Mouse (Mus musculus): ENCODE data around the gene Rad1. TPM values are rescaled to one million over a fixed set of nuclear protein-coding genes. Genes with fewer than 3 reads are reported as not detected.
"Not testable (repeated sequence)": the region's sequence is repeated elsewhere in the genome, so short reads cannot be mapped to it uniquely, and the experiment has no call there.

Gene Rad1
- polyA plus RNA-seq, 1 experiment from 2014 or later: 15.3 TPM

DNA sequence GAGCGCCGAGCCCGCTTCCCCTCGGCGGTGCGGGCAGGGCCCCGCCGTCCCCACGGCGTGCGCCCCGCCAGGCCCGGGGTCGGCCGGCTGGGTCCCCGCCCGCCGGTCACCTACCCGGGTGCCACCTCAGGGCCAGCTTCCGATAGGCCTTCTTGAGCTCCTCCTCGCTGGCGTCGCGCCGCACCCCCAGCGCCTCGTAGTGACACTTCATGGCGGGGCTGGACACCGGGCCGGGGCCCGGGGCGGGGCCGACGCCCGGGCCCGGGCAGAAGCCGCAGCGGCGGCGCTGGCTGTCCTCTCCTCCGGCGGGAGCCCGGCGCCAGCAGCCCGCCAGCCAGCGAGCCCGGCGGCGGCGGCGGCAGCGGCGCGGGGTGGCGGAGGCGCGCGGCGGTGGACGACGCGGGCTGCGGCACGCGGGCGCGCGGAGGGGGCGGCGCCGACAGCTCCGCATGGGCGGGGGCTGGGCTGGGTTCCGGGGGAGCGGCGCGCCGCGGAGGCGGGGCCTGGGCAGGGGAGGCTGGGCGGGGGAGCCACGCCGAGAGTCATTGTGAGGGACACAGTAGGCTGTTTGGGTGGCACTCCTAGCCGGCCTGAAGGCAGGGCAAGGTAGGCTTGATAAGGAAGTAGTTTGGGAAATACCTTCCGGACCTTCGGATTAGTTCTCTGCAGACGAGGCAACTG is 15.5 kb upstream of the Rad1 start, which contains the start of gene Dnajc21:
Gene Dnajc21 (minus strand): TSS at position 366 of the 681 bp plus-strand sequence.
- H3K27me3 ChIP-seq: no peaks in the 10 kb centered on the region
- H3K27ac ChIP-seq (replicated peaks): peak within 1 kb of the TSS; percentile 78
- peaks cover 28% of the 10 kb centered on the region for H3K4me1 ChIP-seq (replicated peaks)
- peak; percentile 97 for ATAC-seq (ENCODE audit: insufficient read depth)
- H3K36me3 ChIP-seq (replicated peaks): peaks cover 4% of the 10 kb centered on the region
- H3K4me2 ChIP-seq: peak within 1 kb of the TSS; percentile 98
- peak within 1 kb of the TSS; percentile 72 for H3K9ac ChIP-seq
- no peaks in the 10 kb centered on the region for H3K9me3 ChIP-seq (replicated peaks)
- under 1% methylated on average over 62 of the region's 87 CpGs for WGBS (ENCODE audit: insufficient replicate concordance)
- H3K4me3 ChIP-seq (replicated peaks): peak within 1 kb of the TSS; percentile 76

GRCm38 (mm10) chr15:10470941-10471340 is 14.9 kb upstream of the Rad1 start:
- no peak for ATAC-seq (ENCODE audit: insufficient read depth)
- Histone ChIP-seq H3K9me3 (replicated peaks) (no peaks in the 10 kb centered on the region), H3K27ac (replicated peaks) (peak overlapping the region; percentile 41; the same call in 1 of the 2 replicates), H3K4me3 (replicated peaks) (peak overlapping the region; percentile 76), H3K4me1 (replicated peaks) (peaks cover 28% of the 10 kb centered on the region), H3K27me3 (no peaks in the 10 kb centered on the region), H3K36me3 (replicated peaks) (peaks cover 10% of the 10 kb centered on the region), H3K9ac (peak overlapping the region; percentile 72; the same call in 1 of the 2 replicates), H3K4me2 (peak overlapping the region; percentile 98)
- WGBS (ENCODE audit: insufficient replicate concordance): 39% methylated on average over 3 of the region's 3 CpGs

GRCm38 (mm10) chr15:10486365-10486839 is 584 bp downstream of the Rad1 start:
- Histone ChIP-seq H3K4me1 (replicated peaks) (peaks cover 23% of the 10 kb centered on the region), H3K4me2 (peak overlapping the region; percentile 80), H3K36me3 (replicated peaks) (peaks cover 40% of the 10 kb centered on the region), H3K9ac (peak overlapping the region; percentile 84), H3K9me3 (replicated peaks) (no peaks in the 10 kb centered on the region), H3K27me3 (no peaks in the 10 kb centered on the region), H3K27ac (replicated peaks) (peak overlapping the region; percentile 72), H3K4me3 (replicated peaks) (peak overlapping the region; percentile 79)
- WGBS (ENCODE audit: insufficient replicate concordance): 1% methylated on average over 18 of the region's 18 CpGs
- ATAC-seq (ENCODE audit: insufficient read depth): peak; percentile 45

GRCm38 (mm10) chr15:10487246-10487645 is 1.4 kb downstream of the Rad1 start:
- Histone ChIP-seq H3K4me1 (replicated peaks) (peaks cover 23% of the 10 kb centered on the region), H3K4me2 (peak overlapping the region; percentile 80), H3K9me3 (replicated peaks) (no peaks in the 10 kb centered on the region), H3K27ac (replicated peaks) (no peak overlapping the region), H3K36me3 (replicated peaks) (peaks cover 40% of the 10 kb centered on the region), H3K9ac (0 out of 2 replicates have a peak overlapping the region, but pooled peaks have one; percentile 5), H3K4me3 (replicated peaks) (peak overlapping the region; percentile 79), H3K27me3 (no peaks in the 10 kb centered on the region)
- 38% methylated on average over 2 of the region's 2 CpGs for WGBS (ENCODE audit: insufficient replicate concordance)
- ATAC-seq (ENCODE audit: insufficient read depth): no peak

DNA sequence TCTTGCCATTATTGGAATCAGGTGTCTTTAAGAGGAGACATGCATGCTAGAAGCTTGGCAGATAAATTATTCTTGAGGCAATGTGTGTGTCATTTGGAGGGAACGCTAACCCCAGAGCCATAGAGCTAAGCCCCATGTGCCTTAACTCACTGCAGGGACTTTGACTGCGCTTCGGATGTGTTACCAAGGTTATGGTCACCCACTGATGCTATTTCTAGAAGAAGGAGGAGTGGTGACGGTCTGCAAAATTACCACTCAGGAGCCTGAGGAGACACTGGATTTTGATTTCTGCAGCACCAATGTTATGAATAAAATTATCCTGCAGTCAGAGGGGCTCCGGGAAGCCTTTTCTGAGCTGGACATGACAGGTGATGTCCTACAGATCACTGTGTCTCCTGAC is 4.3 kb downstream of the Rad1 start:
- Histone ChIP-seq H3K4me2 (no peak overlapping the region), H3K27me3 (no peaks in the 10 kb centered on the region), H3K4me1 (replicated peaks) (peaks cover 12% of the 10 kb centered on the region), H3K36me3 (replicated peaks) (peaks cover 41% of the 10 kb centered on the region), H3K9ac (no peak overlapping the region), H3K4me3 (replicated peaks) (no peak overlapping the region), H3K9me3 (replicated peaks) (no peaks in the 10 kb centered on the region), H3K27ac (replicated peaks) (no peak overlapping the region)
- 87% methylated on average over 5 of the region's 5 CpGs for WGBS (ENCODE audit: insufficient replicate concordance)
- no peak for ATAC-seq (ENCODE audit: insufficient read depth)

- Histone ChIP-seq H3K36me3 (replicated peaks) (peaks cover 26% of the 10 kb centered on the region), H3K4me2 (no peak overlapping the region), H3K9ac (no peak overlapping the region), H3K4me3 (replicated peaks) (no peak overlapping the region), H3K27ac (replicated peaks) (no peak overlapping the region), H3K27me3 (no peaks in the 10 kb centered on the region), H3K9me3 (replicated peaks) (no peaks in the 10 kb centered on the region), H3K4me1 (replicated peaks) (no peaks in the 10 kb centered on the region)
- WGBS (ENCODE audit: insufficient replicate concordance): 81% methylated on average over 11 of the region's 11 CpGs
- ATAC-seq (ENCODE audit: insufficient read depth): no peak
These were observed 10.1 kb downstream of the Rad1 start for GRCm38 (mm10) chr15:10495944-10496343.

DNA sequence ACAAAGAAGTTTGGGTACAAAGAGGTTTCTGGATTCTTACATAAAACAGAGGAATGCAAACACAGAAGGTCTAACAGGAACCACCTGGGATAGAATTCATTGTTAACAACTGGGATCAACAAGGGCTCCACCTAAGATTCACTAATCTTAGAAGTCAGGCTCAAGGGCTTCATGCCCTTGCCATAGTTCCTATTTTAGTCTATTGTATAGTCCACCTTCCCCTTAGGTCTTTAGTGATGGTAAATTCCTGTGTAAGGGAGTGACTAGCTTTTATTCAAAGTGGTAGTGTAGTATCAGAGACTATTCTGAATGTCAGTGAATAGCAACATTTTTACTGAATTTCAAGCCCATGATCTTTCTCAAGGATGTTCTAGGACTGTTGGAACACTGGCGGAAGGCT is 10.9 kb downstream of the Rad1 start:
- H3K27ac ChIP-seq (replicated peaks); H3K4me1 ChIP-seq (replicated peaks); H3K4me3 ChIP-seq (replicated peaks); H3K9ac ChIP-seq; H3K4me2 ChIP-seq; H3K9me3 ChIP-seq (replicated peaks); ATAC-seq (ENCODE audit: insufficient read depth); H3K27me3 ChIP-seq: not testable (repeated sequence)
- 92% methylated on average over 1 of the region's 1 CpGs for WGBS (ENCODE audit: insufficient replicate concordance)
- H3K36me3 ChIP-seq (replicated peaks): peaks cover 22% of the 10 kb centered on the region

DNA sequence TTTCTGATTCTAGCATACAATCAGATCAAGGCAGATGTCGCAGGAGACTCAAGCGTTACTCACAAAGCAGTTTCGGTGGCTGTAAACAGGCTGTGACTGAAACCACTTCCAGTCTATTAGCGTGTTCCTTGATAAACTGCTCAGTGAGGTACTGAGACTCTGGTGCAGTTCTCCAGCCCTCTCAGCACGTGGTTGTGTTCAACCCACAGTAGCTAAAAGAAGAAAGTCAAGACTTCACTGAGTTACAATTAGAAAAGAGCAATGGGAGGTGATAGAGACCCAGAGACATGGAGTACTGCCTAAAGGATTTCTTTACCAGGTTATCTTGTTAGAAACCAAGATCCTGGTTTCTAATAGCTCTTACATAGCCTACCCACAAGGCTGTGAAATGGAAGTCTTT is 13.8 kb downstream of the Rad1 start:
- no peaks in the 10 kb centered on the region for H3K9me3 ChIP-seq (replicated peaks)
- H3K9ac ChIP-seq: no peak overlapping the region
- H3K27ac ChIP-seq (replicated peaks): no peak overlapping the region
- peaks cover 7% of the 10 kb centered on the region for H3K36me3 ChIP-seq (replicated peaks)
- ATAC-seq (ENCODE audit: insufficient read depth): no peak
- H3K27me3 ChIP-seq: no peaks in the 10 kb centered on the region
- H3K4me3 ChIP-seq (replicated peaks): no peak overlapping the region
- 56% methylated on average over 5 of the region's 5 CpGs for WGBS (ENCODE audit: insufficient replicate concordance)
- H3K4me1 ChIP-seq (replicated peaks): no peaks in the 10 kb centered on the region
- no peak overlapping the region for H3K4me2 ChIP-seq

DNA sequence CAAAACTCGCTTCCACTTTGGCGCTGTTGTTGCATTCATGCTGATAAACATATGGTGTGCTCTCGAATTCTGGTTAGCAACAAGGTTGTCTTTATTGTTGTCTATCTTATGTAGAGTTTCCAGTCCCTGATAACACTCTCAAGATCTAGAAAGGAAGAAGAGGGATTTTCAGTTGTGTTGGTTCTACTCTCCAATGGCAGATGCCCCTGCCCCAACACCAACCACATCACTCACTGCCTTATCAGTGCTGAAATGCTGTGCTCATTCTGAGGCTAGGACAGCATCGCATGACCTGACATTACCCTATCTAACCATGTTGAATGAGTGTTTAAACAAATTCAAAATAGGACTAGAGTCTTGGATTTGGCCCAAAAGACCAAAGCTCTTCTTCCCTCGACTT is 14.2 kb downstream of the Rad1 start:
- Histone ChIP-seq H3K27me3 (no peaks in the 10 kb centered on the region), H3K4me3 (replicated peaks) (no peak overlapping the region), H3K36me3 (replicated peaks) (peaks cover 7% of the 10 kb centered on the region), H3K4me2 (no peak overlapping the region), H3K9me3 (replicated peaks) (no peaks in the 10 kb centered on the region), H3K27ac (replicated peaks) (no peak overlapping the region), H3K9ac (no peak overlapping the region), H3K4me1 (replicated peaks) (no peaks in the 10 kb centered on the region)
- ATAC-seq (ENCODE audit: insufficient read depth): no peak
- whole genome bisulfite sequencing (ENCODE audit: insufficient replicate concordance): 42% methylated on average over 5 of the region's 5 CpGs

DNA sequence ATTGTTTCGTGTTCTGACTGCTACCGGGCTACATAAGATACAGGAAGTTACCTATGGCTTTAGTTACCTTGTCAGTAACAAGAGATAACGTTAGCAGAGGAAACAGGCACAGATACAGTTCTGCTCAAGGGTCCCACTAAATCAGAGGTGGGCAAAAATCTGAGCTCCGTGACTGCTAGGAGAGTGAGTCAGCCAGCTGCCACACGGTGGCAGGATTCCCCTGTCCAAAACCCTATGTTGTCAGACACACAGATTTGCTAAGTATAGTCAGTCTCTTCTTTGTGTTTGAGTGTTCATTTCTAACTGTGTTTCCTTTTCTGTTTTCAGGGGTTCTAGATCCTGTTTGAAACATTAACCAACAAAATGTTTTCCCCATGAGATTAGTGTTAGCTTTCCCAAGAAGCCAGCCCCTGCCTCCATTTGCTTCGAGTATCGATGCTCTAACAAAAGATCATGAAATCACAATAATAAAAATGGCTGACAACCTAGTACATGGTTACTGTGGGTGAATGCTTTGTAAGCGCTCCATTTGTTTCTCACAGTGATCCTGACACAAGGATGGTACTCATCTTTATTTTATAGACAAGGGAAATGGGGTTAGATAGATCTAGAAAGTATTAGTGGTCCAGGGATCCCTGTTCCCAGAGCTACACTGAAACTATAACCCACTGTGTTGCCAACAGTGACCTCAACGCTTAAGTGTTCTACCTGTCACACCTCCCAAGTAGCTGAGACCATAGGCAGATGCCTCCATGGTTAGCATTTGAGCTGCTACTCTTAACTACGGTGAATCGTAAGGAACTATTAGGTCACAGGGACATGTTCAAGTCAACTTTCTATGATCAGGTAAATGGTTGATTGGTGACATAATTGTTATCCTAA is 15.3 kb downstream of the Rad1 start:
- no peaks in the 10 kb centered on the region for H3K4me1 ChIP-seq (replicated peaks)
- no peak for ATAC-seq (ENCODE audit: insufficient read depth)
- WGBS (ENCODE audit: insufficient replicate concordance): 46% methylated on average over 11 of the region's 11 CpGs
- no peak overlapping the region for H3K27ac ChIP-seq (replicated peaks)
- H3K4me3 ChIP-seq (replicated peaks): no peak overlapping the region
- H3K9ac ChIP-seq: no peak overlapping the region
- H3K36me3 ChIP-seq (replicated peaks): peaks cover 3% of the 10 kb centered on the region
- H3K27me3 ChIP-seq: no peaks in the 10 kb centered on the region
- H3K4me2 ChIP-seq: no peak overlapping the region
- no peaks in the 10 kb centered on the region for H3K9me3 ChIP-seq (replicated peaks)

GRCm38 (mm10) chr15:10506099-10506498 is 20.3 kb downstream of the Rad1 start:
- H3K27me3 ChIP-seq: no peaks in the 10 kb centered on the region
- H3K4me1 ChIP-seq (replicated peaks): no peaks in the 10 kb centered on the region
- WGBS (ENCODE audit: insufficient replicate concordance): 60% methylated on average over 11 of the region's 11 CpGs
- H3K4me2 ChIP-seq: no peak overlapping the region
- H3K4me3 ChIP-seq (replicated peaks): no peak overlapping the region
- H3K9me3 ChIP-seq (replicated peaks): no peaks in the 10 kb centered on the region
- H3K27ac ChIP-seq (replicated peaks): no peak overlapping the region
- no peaks in the 10 kb centered on the region for H3K36me3 ChIP-seq (replicated peaks)
- no peak overlapping the region for H3K9ac ChIP-seq
- ATAC-seq (ENCODE audit: insufficient read depth): no peak
